Mouse (Mus musculus): ENCODE data around the gene Mylk.
"Not testable (repeated sequence)": the region's sequence is repeated elsewhere in the genome, so short reads cannot be mapped to it uniquely, and the experiment has no call there.

Gene Mylk

DNA sequence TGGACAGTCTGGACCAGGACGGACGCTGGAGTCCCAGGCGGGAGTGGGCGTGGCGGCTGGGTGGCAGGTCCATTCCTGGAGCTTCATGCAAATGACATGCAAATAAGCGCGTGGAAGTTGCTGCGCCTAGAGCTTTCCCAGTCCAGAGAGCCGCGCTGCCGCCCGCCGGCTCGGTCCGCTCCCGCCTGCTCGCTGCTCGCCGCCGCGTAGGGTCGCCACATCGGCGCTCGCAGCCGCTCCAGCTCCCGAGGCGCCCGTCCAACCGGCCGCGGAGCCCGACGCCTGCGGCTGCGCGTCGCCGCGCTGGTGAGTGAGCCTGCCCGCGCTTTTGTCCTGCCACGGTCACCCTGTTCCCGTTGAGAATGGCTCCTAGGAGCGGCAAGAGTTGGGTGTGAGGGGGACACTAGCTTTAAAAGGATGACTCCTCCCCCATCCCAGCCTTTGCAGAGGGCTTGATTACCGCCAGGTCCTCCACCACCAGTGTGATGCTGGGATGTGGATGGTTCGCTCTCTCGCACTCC lies at the start of gene Mylk:
Mylk (plus strand) TSS at position 146 of the 521 bp plus-strand sequence.
- DNase-seq (ENCODE audit: low read depth, low spot score), result no peak

DNA sequence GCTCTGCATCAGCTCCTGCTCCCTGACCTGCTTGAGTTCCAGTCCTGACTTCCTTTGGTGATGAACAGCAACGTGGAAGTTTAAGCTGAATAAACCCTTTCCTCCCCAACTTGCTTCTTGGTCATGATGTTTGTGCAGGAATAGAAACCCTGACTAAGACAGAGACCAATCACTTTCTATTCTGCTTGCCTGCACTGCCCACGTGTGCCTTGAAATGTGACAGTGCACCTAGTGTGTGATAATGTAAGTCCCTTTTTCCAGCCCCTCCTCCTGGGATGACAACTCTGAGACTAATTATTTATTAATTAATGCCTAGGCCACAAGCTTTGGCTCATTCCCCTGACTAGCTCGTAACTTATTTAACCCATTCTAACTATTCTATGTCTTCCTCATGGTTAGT lies 46.3 kb upstream of the Mylk start:
- DNase-seq (ENCODE audit: low read depth, low spot score), result not testable (repeated sequence)

DNA sequence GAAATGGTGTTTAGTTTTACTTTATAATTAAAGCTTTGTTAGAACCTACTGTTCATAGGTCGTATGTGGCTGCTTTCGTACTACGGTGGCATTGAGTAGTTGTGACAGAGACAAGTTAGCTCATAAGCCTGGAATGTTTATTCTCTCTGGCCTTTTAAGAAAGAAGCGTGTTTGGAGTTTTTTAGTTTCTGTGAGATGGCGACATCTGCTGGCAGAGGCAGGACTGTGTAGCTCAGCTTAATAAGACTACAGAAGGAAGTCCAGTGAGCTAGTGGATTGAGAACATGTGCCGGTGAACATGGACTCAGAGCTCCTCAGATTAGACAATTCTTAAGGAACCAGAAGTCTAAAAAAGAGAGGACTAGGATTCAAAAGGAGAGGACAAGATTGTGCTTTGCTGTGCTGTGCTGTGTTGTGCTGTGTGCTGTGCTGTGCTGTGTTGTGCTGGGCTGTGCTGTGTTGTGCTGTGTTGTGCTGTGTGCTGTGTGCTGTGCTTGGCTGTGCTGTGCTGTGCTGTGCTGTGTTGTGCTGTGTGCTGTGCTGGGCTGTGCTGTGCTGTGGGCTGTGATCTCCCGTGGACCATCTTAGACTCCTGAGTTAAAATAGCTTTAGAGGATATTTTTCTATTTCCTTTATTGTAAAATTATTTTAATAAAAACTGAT lies 44.7 kb upstream of the Mylk start:
- no peak for DNase-seq (ENCODE audit: low read depth, low spot score)

DNA sequence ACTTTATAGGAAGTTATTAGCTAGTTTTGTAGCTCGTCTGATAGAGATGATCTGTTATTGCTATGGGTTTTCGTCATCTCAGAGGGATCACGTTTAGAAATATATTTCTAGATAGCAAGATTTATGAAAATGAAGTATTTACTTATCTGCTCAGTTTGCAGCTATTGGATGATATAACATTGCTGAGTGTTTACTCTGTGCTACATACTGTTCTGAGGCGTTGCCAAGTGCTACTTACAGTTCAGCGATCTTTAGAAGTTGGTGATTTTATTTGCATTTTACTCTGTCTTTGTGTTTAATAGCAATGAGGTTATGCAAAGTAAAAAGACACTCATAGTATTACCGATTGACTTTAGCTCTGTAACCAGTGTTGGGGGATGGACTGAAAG lies 44.2 kb upstream of the Mylk start:
- no peak for DNase-seq (ENCODE audit: low read depth, low spot score)

DNA sequence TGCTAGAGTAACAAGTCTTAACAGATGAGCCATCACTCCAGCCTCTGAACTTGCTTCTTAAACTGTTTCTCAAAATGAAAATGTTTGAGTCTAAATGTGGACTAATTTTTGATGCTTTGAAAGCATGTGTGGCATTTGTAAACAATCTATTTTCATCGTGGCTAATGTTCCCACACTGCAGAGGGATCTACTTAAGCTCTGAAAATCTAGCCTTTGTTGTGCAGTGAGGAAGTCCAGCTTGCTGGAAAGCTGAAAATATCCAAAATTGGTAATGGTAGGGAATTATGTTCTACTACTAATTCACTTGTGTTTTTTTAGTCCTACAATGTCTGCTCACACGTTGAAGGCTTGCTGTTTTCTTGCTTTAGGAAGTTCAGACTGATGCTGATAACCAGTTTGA lies 39.0 kb upstream of the Mylk start:
- DNase-seq (ENCODE audit: low read depth, low spot score), result no peak

DNA sequence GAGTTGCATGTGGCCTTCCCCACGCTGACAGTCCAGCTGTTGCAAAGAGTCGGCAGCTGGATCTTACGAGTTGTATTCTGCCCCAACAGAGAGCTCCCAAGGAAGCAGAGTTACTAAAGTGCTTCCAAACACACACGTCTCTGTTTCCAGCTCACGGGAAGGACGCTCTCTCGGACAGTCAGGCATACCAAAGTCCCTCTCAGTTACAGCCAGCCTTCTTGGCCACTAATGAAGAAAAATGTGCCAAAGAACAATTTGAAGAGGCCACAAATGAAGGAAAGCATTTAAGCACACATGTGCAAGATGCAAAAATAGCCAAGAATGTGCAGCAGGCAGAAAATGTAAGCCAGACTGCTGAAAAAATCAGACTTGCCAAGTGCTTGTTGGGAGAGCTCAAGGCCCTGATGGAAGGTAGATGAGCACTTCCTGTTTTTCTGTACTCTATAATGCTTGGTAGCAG lies 38.5 kb upstream of the Mylk start:
- DNase-seq (ENCODE audit: low read depth, low spot score), result no peak

DNA sequence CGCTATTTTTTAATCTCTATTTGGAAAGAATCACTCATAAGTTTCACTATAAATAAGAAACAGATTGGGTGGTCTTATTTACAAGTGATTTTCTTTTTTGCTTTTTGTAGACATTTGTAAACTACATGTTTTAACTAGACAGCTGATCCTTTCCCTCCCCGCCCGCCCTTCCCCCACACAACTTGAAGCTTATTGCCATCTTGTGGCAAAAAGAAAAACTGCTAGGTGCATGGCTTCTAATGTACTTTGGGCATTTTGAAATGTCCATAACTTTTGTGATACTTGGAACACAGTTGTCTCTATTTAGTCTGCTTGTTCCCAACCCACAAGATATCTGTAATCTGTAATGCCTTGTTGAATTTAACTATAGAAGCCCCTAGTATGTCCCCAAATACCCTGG lies 33.5 kb upstream of the Mylk start:
- DNase-seq (ENCODE audit: low read depth, low spot score), result no peak

DNA sequence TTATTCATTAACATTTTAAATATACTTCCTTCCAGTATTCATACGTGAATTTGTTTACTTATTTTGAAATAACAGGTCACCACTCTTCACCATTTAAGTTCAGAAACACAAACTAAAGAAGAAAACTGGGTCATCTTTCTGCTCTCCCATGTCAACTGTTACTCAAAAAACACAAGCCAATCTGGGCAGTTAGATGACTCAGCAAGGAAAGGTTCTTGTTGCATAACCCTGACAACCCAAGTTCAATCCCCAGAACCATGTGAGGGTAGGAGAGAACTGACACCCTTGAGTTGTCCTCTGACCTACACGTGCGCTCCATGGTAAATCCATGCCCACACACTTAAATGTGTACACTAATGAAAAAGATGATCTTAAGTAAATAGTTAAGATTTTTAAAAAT lies 19.9 kb upstream of the Mylk start:
- DNase-seq (ENCODE audit: low read depth, low spot score), result no peak

DNA sequence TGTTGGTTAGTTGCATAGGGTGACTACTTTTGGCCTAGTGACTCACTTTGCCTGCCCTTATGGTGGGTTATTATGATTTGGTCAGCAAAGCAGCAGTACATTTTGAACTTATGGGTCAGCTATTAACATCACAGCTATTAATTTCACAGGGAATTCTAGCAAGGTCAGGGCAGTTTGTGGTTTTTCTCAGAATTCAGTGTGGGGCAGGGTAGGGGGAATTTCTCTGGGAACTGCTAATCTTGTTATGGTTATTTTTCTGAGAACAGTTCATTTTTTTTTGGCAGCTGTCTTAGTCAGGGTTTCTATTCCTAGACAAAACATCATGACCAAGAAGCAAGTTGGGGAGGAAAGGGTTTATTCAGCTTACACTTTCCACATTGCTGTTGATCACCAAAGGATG lies 16.4 kb upstream of the Mylk start:
- DNase-seq (ENCODE audit: low read depth, low spot score), result not testable (repeated sequence)

DNA sequence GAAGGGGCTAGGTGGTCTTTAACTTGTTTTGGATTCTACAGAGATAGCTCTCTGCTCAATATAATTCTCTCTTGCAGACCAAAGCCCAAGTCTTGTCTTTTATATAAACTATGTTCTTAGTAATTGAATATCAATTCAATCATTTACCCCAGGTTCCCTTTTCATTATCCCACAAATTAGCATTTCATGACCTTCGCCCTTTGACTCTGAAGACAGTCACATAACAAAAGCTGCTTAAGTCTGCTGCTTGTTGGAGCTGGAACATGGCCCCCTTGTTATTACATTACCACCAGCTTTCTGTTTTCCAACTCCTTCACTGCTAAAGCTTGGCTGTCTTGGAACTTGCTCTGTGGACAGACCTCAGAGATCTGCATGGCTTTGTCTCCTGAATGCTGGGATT lies 15.6 kb upstream of the Mylk start:
- no peak for DNase-seq (ENCODE audit: low read depth, low spot score)

DNA sequence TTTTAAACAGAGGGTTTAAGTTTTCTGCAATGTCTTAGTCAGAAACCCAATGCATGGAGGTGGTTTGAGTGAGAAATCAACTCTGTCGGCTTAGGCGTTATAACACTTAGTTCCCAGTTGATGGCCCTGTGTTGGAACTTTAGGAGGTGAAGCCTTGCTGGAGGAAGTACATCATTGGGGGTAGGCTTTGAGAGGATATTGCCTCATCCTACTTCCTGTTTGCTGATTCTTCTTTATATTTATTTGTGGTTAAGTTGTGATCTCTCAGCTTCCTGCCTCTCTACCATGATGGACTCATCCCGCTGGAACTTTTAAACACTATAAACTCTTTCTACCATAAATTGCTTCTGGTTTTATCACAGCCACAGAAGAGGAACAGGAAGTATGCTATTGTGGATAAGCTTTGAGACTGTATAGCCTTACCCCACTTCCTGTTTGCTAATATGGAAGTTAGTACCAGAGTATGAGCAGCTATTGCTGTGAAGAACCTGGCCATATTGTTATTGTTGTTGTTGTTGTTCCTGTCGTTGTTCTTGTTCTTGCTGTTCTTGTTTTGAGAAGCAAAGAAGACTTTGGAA lies 6.3 kb upstream of the Mylk start:
- DNase-seq (ENCODE audit: low read depth, low spot score), result no peak

DNA sequence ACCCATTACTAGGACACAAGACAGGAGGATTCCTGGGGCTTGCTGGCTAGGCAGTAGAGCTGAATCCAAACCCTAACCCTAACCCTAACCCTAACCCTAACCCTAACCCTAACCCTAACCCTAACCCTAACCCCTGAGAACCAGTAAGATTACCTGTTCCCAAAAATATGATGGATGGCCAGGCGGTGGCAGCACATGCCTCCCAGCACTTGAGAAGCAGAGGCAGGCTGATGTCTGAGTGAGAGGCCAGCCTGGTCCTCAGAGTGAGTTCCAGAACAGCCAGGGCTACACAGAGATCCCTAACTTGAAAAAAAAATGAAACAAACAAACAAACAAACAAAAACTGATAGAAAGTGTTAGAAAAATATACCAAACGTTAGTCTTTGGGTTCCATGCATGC lies 2.1 kb upstream of the Mylk start:
- no peak for DNase-seq (ENCODE audit: low read depth, low spot score)

DNA sequence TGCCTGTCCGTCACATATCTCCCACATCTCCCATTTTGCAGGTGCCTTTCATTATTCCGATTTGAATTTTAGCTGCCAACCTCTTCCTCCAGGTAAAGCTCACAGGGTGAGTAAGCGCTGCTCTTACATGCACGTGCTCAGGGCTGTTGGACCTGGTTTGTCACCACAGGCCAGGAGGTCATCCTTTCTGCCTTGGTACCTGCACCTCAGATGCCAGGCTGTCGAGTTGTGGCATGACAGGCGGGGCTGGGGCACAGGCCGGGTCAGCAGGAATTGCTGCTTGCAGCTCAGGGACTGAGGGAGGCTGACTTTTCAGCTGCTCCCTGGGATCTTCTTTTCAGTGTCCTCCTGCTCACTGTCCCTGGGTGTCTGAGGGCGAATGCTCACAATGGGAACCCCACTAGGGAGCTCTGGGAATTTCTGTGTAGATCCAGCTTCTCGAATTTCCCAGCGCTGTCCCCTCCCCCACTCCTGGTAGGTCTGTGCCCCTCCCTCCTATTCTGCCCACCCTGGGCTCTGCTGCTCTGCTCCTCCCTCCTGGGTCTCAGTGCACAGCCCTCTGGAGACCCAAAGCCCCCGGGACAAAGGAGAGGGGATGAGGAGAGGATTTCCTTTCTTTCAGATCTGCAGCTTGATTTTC lies 3.2 kb downstream of the Mylk start:
- no peak for DNase-seq (ENCODE audit: low read depth, low spot score)

DNA sequence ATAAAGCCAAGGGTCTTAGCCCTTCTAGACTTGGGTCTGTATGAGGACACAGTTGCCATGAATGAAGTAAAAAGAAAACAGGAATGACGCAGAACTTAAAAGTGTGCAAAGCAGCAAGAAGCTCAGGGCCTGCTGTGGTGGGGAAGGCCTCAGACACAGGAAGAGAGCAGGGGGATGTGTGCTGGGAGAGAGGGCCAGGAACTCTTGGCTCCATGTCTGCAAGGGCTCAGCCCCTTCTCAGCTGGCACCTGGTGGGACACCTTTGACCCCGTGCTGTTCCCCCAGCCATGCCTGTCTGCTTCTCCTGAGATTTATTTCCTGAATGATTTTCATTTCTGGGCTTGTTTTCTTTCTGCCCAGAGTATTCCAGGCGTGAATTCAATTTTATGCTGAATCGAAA lies 4.5 kb downstream of the Mylk start:
- DNase-seq (ENCODE audit: low read depth, low spot score), result no peak

DNA sequence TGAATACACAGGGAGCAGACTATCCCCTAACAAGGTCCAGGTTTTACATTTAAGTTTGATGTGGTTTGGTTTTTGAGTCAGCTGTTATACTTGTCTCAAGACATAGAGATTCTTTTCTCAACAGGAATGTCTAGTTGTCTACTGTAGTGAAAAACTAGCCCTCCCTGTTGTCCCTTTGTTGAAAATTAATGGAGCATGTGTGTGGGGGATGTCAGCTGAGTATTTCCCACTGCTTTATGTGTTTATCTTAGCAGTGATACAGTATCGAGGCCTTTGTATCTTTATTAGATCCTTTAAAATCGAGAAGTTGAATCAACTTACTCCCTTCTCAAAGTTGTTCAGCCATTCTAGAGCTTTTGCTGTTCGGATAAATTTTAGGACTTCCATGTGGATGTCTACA lies 7.0 kb downstream of the Mylk start:
- DNase-seq (ENCODE audit: low read depth, low spot score), result no peak

DNA sequence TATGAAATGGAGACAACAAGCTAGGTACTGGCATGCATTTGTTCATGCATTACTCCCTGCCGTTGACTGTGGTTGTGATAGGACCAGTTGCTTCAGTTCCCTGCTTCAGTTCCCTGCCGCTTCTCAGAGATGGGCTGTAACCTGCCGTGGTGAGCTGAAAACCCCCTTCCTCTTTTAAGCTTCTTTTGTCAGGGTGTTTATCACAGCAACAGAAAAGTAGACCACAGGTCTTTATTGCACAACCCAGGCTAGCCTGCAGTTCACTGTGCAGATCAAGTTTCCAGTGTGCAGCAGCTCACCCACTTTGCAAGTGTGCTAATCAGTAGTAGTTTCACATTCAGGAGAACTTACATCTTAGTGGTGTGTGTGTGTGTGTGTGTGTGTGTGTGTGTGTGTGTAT lies 8.0 kb downstream of the Mylk start:
- no peak for DNase-seq (ENCODE audit: low read depth, low spot score)

DNA sequence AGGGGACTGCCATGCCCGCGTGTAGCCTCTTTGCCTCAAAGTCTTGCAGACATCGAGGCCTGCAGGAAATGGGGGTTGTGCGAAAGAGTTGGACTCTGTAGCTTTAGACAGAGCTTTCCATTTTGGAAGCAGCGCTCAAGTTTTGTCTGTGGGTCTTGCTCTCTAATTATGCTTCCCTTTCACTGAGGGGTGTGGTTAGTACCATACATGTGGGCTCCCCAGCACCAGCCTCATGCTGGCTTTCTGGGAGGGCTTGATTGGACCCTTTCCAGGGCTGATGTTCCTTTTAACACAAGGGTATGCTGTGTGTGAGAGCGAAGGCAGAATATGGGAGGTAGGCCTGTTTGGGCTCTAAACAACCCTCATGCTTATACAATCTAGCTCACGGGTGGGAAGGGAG lies 12.0 kb downstream of the Mylk start:
- DNase-seq (ENCODE audit: low read depth, low spot score), result no peak

DNA sequence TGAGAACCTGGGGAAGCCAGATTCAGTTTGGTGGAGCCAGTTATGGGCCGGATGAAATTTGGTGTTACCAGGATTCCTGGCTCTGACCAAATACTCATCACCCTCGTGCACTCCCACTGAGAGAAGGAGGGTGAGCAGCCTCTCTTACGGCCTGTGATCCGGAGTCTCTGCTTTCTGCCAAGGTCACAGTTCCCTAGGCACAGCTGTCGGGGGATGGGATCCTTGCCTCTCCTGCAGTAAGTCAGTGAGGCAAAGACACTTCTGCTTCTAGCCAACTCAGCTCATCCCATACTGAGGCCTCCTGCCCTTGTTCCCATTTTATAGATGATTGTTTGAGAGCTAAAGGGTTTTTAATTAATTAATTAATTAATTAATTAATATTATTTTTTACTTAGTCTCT lies 13.2 kb downstream of the Mylk start:
- no peak for DNase-seq (ENCODE audit: low read depth, low spot score)

DNA sequence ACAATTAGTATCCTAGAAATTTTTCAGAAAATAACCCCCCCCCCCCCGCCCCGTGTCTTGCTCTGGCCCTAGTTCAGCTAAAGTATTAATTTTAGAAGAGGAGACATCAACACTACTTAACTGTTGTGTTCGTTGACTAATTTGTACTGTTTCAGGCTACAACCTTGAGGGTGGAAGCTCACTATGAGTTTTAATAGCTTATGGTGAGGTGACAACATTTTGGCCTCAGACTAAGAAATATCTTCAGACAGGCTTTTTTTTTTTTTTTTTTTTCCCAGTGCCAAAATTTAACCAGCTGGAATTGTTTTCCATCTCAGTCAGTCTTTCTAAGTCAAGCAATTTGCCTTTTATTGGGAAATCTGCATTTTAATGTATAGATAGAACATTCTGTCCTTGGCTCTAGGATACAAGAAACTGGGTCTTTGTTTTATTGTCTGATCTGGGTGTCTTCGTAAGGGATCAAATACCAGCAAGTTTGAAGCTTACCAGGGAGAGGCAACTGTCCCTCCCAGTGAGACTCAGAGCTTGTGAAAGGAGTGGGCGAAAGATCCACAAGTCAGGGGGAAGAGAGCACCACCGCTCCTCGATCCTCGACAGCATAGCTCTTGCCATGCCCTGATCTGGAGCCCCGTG lies 19.1 kb downstream of the Mylk start:
- DNase-seq (ENCODE audit: low read depth, low spot score), result no peak

DNA sequence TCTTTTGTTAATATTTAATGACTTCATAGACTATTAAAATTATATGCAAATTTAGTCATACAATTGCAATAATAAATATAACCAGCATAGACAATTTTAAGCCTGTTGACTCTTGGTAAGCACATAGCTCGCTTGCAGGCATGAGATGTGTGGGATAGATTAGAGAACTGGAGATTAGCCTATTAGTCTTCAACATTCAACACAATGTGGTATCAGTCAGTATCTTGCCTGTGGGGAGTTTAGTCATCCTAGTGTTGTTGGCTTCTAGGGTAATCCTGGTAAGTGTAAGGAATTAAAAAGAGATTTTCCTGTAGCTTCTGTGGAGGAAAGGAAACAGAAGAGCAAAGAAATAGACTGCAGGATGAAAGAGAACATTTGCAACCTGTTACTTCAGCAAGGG lies 20.7 kb downstream of the Mylk start:
- no peak for DNase-seq (ENCODE audit: low read depth, low spot score)

DNA sequence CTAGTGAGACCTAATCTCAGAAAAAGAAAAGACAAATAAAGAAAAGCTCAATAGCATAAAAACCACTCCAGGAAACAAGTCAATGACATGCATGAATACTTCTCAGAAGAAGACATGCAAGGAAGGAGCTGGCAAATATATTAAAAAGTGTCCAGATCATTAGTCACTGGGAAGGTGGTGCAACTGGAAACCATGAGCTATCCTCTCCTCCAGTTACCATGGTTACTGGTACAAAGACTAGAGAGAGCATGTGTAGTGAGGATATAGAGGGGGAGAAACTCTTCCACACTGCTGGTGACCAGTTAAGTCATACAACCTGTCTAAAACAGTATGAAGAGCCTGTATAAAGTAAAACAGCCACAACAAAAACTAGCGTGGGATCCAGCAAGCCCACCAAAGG lies 21.2 kb downstream of the Mylk start:
- DNase-seq (ENCODE audit: low read depth, low spot score), result no peak

DNA sequence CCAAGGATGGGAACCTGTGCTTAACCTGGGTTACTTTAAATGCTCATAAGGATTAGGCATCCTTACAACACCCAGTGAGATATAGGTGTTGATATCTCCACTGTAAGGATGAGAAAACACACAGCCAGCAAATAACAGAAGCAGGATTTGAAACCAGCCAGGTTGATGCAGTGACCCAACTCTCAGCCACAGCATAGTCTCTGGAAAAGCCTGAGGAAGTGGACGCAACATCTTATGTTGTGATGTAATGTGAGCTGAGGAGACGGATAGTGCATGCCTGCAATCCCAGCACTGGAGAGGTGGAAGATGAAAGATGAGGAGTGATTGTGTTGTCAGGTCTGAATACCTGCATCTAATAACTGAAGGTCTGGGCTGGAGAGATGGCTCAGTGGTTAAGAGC lies 22.4 kb downstream of the Mylk start:
- DNase-seq (ENCODE audit: low read depth, low spot score), result no peak

DNA sequence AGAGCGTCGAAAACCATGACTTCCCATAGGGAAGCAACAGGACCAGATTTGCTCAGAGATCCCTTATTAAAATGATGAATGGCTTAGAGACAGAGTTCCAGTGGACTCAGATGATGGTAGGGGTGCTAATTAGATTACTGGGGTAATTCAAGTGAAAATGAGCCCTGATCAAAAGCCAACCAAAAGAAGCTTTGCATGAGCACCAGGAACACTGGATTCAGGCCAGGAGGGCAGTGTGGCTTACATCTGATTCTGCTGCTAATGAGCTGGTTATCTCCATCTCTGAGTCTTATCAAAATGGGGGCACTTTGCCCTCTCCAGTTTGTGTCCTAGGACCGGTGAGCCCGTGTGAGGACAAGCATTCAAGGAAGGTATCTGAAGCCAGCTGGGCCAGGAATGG lies 23.4 kb downstream of the Mylk start:
- no peak for DNase-seq (ENCODE audit: low read depth, low spot score)
